Mouse (Mus musculus): ENCODE results near the gene Col25a1. TPM values are rescaled to one million over a fixed set of nuclear protein-coding genes. Genes with fewer than 3 reads are reported as not detected.

Col25a1 gene
- polyA plus RNA-seq, 1 experiment from 2014 or later, result 1.3 TPM

DNA sequence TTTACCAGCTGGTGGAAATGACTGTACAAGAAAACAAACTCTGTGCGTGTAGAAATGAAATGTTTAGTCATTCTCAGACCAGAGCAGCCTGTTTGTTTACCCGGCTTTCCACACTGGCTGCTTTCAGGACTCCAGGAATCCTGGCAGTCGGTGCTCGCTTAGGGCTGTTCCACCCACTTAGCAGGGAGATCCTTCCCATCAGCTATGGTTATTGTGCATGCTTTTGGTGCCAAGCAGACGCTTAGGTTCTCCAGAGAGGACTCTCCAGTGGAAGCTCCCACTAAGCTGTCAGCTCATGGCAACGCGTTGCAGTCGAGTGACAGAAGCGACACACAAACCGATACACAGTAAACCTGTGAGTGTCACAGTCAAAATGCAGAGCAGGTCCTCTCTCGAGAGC lies 2.7 kb upstream of the Col25a1 start:
- ATAC-seq (ENCODE audit: low read depth), result no peak

DNA sequence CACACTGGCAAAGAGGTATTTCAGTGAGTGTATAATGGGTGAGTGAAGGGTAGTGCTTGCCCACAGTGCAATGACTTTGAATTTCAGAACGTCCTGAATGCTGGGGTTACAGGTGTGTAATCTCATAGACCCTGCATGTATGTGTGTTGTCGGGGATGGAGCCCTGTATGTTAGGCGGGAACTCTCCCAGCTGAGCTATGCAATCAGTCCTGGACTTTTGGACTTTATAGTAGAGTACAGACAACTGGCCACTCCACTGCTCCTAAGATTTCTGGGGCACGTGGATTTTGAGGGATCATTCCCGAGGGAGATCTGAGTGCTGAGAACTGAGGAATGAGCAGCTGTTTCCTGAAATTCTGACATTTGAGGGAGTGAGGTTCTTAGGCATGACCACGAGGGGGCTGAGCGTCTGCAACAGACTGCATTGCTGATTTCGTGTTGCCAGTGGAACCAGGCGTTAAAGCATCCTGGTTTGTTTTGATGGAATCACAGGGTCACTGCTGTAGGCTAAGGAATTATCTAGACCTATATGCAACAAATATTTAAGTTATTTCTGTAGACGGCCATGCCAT lies 1.6 kb upstream of the Col25a1 start:
- no peak for ATAC-seq (ENCODE audit: low read depth)
- Histone ChIP-seq H3K9me3 (replicated peaks) (no peaks in the 10 kb centered on the region), H3K36me3 (no peaks in the 10 kb centered on the region), H3K4me1 (replicated peaks) (no peaks in the 10 kb centered on the region), H3K4me2 (no peak overlapping the region), H3K27me3 (no peaks in the 10 kb centered on the region), H3K27ac (no peak overlapping the region), H3K9ac (no peak overlapping the region), H3K4me3 (replicated peaks) (no peak overlapping the region)
- no peak for DNase-seq
- WGBS (ENCODE audit: insufficient replicate concordance), result 41% methylated on average over 10 of the region's 10 CpGs

More for the DNA sequence above, 2.7 kb upstream of the Col25a1 start:
- no peaks in the 10 kb centered on the region for H3K4me1 ChIP-seq (replicated peaks)
- no peaks in the 10 kb centered on the region for H3K9me3 ChIP-seq (replicated peaks)
- 74% methylated on average over 11 of the region's 11 CpGs for WGBS (ENCODE audit: insufficient replicate concordance)
- no peak overlapping the region for H3K4me2 ChIP-seq
- no peak for DNase-seq
- H3K4me3 ChIP-seq (replicated peaks), result no peak overlapping the region
- H3K36me3 ChIP-seq, result no peaks in the 10 kb centered on the region
- no peak overlapping the region for H3K27ac ChIP-seq
- no peaks in the 10 kb centered on the region for H3K27me3 ChIP-seq
- H3K9ac ChIP-seq, result no peak overlapping the region

DNA sequence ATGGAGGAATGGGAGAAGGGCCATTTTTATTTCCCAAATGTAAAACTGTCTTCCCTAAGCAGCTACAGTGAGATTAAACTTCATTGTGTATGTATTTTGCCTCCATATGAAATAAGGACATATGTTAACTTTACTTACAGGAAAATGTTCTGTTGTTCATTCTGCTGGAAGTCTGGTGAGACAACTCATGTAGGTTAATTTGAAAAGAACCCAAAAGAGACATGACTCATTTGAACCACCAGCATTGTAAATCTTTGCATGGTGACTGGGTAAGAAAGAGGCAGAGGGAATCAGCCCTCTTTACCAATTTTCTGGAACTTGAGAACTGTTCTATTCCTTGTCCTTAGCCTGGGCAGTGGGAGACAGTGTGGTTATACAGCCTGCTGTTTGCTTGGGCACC lies 5.9 kb downstream of the Col25a1 start:
- H3K36me3 ChIP-seq, result no peaks in the 10 kb centered on the region
- H3K9me3 ChIP-seq (replicated peaks), result no peaks in the 10 kb centered on the region
- H3K4me1 ChIP-seq (replicated peaks), result no peaks in the 10 kb centered on the region
- no peak overlapping the region for H3K27ac ChIP-seq
- H3K9ac ChIP-seq, result no peak overlapping the region
- H3K4me2 ChIP-seq, result no peak overlapping the region
- no peak overlapping the region for H3K4me3 ChIP-seq (replicated peaks)
- DNase-seq (no peak), ATAC-seq (ENCODE audit: low read depth) (no peak)
- no peaks in the 10 kb centered on the region for H3K27me3 ChIP-seq

DNA sequence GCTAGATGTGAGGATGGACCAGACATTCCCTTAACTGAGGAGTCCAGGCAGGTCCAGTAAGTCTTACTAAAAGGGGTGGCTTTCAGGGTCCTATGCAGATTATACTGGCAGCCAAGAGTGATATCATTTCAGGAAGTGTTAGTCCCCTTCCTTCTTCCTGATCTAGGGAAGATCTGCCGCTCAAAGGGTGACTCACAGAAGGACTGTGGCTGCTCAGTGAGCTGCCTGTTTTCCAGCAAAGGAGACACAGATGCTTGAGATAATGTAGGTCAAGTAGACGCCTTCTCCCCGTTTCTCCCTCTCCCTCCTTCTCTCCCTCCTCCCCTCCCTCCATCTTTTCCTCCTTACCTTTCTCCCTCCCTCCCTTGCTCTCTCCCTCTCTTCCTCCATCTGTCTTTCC lies 6.3 kb downstream of the Col25a1 start:
- Histone ChIP-seq H3K9me3 (replicated peaks) (no peaks in the 10 kb centered on the region), H3K4me3 (replicated peaks) (no peak overlapping the region), H3K4me1 (replicated peaks) (no peaks in the 10 kb centered on the region), H3K27me3 (no peaks in the 10 kb centered on the region), H3K4me2 (no peak overlapping the region), H3K27ac (no peak overlapping the region), H3K36me3 (no peaks in the 10 kb centered on the region), H3K9ac (no peak overlapping the region)
- no peak for DNase-seq
- WGBS (ENCODE audit: insufficient replicate concordance), result 11% methylated on average over 3 of the region's 3 CpGs
- ATAC-seq (ENCODE audit: low read depth), result no peak

DNA sequence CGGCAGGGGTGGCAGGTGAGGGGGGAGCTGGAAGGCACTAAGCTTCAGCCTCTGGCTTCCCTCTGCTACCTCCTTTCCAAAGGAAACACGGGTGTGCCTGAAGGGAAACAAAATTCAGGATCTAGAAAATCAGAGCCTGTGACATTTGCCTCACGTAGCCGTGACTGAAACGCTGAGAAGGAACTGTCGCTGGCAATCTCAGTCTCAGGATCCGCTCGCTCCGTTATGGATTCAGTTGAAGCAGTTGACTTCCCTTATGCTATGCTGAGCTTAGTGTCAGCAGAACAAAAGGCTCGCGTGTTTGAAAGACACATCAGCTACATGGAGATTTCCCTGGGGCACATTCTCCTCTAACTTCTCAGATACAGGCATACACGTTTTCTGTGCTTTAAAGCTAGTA lies 14.6 kb downstream of the Col25a1 start:
- H3K9ac ChIP-seq, result no peak overlapping the region
- H3K9me3 ChIP-seq (replicated peaks), result no peaks in the 10 kb centered on the region
- no peak overlapping the region for H3K4me3 ChIP-seq (replicated peaks)
- H3K4me2 ChIP-seq, result no peak overlapping the region
- no peak for ATAC-seq (ENCODE audit: low read depth)
- H3K27ac ChIP-seq, result no peak overlapping the region
- no peaks in the 10 kb centered on the region for H3K4me1 ChIP-seq (replicated peaks)
- no peaks in the 10 kb centered on the region for H3K36me3 ChIP-seq
- no peak for DNase-seq
- H3K27me3 ChIP-seq, result no peaks in the 10 kb centered on the region
- 68% methylated on average over 12 of the region's 12 CpGs for WGBS (ENCODE audit: insufficient replicate concordance)

DNA sequence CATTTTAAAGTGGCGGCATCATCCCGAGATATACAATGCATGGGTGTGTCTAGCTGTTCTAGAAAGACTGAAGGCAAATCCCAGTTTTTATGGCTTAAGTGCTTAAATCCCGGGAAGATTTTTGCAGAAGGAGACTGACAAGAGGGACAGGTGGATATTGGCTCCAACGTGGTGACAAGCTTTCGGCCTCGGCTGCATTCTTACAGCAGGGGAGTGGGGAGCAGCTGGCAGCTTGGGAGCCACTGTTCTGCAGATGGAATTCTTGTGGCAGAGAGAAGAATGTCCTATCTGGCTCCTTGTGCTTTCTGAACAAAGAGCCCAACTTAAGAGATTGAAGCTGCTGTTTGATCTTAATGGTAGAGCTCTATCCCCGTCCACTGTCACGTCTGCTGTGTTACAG lies 16.5 kb downstream of the Col25a1 start:
- no peak overlapping the region for H3K4me2 ChIP-seq
- H3K9ac ChIP-seq, result no peak overlapping the region

DNA sequence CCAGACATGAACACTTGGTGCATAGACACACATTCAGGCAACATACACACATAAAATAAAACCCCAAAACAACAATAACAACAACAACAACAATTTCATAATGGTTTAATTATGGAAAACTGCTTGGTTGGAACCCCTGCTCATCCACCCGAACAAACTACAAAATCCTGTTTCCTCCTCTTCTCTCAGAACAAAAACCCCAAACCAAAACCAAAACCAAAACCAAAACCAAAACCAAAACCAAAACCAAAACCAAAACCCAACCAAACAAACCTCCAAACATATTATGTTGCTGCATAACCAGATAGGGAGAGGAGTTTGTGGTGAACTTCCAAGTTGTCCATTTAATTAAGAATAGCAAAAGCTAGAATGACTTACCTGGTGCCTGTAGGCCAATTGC lies 17.9 kb downstream of the Col25a1 start:
- H3K4me2 ChIP-seq, result no peak overlapping the region
- whole genome bisulfite sequencing (ENCODE audit: insufficient replicate concordance), result 34% methylated on average over 1 of the region's 1 CpGs
- no peaks in the 10 kb centered on the region for H3K27me3 ChIP-seq
- H3K9ac ChIP-seq, result no peak overlapping the region
- no peaks in the 10 kb centered on the region for H3K36me3 ChIP-seq
- no peaks in the 10 kb centered on the region for H3K9me3 ChIP-seq (replicated peaks)
- no peak overlapping the region for H3K4me3 ChIP-seq (replicated peaks)
- DNase-seq (no peak), ATAC-seq (ENCODE audit: low read depth) (no peak)
- H3K27ac ChIP-seq, result no peak overlapping the region
- H3K4me1 ChIP-seq (replicated peaks), result no peaks in the 10 kb centered on the region

More for the DNA sequence above, 16.5 kb downstream of the Col25a1 start:
- ATAC-seq (ENCODE audit: low read depth) (no peak), DNase-seq (no peak)
- no peaks in the 10 kb centered on the region for H3K36me3 ChIP-seq
- WGBS (ENCODE audit: insufficient replicate concordance), result 66% methylated on average over 8 of the region's 8 CpGs
- no peak overlapping the region for H3K4me3 ChIP-seq (replicated peaks)
- H3K4me1 ChIP-seq (replicated peaks), result no peaks in the 10 kb centered on the region
- H3K27me3 ChIP-seq, result no peaks in the 10 kb centered on the region
- H3K27ac ChIP-seq, result no peak overlapping the region
- H3K9me3 ChIP-seq (replicated peaks), result no peaks in the 10 kb centered on the region

DNA sequence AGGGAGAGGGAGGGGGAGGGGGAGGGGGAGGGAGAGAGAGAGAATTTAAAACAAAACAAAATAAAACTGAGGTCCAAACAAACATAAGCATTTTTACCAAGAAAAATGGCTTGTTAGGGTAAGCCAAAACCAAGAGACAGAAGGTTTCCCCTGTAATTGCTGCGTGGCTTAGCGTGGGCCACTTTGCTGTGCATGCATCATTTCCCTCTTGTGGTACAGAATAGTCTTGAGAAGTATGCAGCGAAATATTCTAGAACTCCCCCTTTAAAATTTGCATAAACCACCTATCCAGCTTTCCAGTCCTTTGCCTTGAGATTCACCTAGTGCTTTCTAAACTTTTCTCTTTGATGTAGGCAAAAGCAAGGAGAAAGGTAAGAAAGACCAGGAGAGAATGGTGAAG lies 21.8 kb downstream of the Col25a1 start:
- Histone ChIP-seq H3K9ac (no peak overlapping the region), H3K4me1 (replicated peaks) (no peaks in the 10 kb centered on the region), H3K9me3 (replicated peaks) (no peaks in the 10 kb centered on the region), H3K27me3 (no peaks in the 10 kb centered on the region), H3K4me2 (no peak overlapping the region), H3K4me3 (replicated peaks) (no peak overlapping the region), H3K27ac (no peak overlapping the region), H3K36me3 (no peaks in the 10 kb centered on the region)
- DNase-seq (no peak), ATAC-seq (ENCODE audit: low read depth) (no peak)
- 56% methylated on average over 3 of the region's 3 CpGs for WGBS (ENCODE audit: insufficient replicate concordance)

DNA sequence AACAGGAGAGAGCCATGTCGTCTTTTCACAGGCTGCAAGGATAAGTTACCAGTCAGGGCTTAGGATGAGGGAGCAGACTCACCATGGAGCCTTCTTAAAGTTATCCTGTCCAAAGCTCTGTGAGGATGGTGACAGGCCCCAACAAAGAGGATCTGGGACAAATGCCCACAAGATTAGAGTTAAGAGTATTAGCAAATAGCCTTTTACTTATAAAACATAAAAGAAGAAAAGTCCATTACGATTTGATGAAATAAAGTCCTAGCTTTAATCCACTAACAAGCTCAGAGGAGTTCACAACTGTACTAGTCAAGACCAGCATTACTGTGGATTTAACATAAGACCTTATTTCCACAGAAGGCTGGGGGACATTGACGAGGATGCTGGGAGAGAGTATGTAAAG lies 26.2 kb downstream of the Col25a1 start:
- Histone ChIP-seq H3K27ac (no peak overlapping the region), H3K9ac (no peak overlapping the region), H3K4me1 (replicated peaks) (no peaks in the 10 kb centered on the region), H3K27me3 (no peaks in the 10 kb centered on the region), H3K36me3 (no peaks in the 10 kb centered on the region), H3K4me2 (no peak overlapping the region), H3K4me3 (replicated peaks) (no peak overlapping the region), H3K9me3 (replicated peaks) (no peaks in the 10 kb centered on the region)
- ATAC-seq (ENCODE audit: low read depth) (no peak), DNase-seq (no peak)
- 55% methylated on average over 3 of the region's 3 CpGs for WGBS (ENCODE audit: insufficient replicate concordance)

DNA sequence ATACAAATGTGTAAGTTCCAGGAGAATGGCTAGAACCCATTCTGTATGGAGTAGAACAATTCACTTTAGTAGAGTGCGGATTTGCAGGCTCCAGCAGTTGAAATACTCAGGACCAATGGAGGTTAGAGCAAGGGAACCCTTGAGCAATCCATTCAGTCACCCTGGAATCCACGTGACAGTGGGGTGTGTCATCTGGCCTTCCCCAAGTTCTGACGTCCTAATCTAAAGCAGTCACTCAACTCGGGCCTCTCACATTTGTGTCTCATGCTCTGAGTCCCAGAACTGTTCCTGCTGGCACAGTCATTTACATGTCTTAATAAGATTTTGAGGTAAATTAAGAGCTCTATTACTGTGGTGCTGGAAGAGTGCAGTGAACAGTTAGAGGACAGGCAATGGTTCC lies 28.6 kb downstream of the Col25a1 start:
- Histone ChIP-seq H3K27me3 (no peaks in the 10 kb centered on the region), H3K9me3 (replicated peaks) (no peaks in the 10 kb centered on the region), H3K36me3 (no peaks in the 10 kb centered on the region), H3K4me2 (no peak overlapping the region), H3K4me1 (replicated peaks) (no peaks in the 10 kb centered on the region), H3K4me3 (replicated peaks) (no peak overlapping the region), H3K27ac (no peak overlapping the region), H3K9ac (no peak overlapping the region)
- ATAC-seq (ENCODE audit: low read depth) (no peak), DNase-seq (no peak)
- 44% methylated on average over 4 of the region's 4 CpGs for WGBS (ENCODE audit: insufficient replicate concordance)

DNA sequence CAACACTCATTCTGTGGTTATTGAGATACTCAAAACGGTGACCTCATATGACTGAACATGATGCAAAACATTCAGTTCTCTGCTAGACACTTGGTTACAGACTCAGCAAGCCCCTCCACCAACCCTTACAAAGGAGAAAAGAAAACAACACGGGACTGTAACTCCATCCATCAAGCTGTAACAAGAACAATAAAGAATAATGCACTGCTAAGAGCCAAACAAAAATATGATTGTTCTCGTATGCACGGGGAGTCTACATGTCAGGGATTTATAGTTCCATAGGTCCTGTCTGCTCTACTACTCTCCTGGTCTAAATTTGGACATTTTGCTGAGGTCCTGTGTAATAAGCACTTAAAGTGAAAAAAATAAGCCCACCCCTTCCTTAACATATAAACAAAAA lies 29.6 kb downstream of the Col25a1 start:
- Histone ChIP-seq H3K4me3 (replicated peaks) (no peak overlapping the region), H3K4me1 (replicated peaks) (no peaks in the 10 kb centered on the region), H3K27ac (no peak overlapping the region), H3K9me3 (replicated peaks) (no peaks in the 10 kb centered on the region), H3K27me3 (no peaks in the 10 kb centered on the region), H3K4me2 (no peak overlapping the region), H3K9ac (no peak overlapping the region), H3K36me3 (no peaks in the 10 kb centered on the region)
- DNase-seq (no peak), ATAC-seq (ENCODE audit: low read depth) (no peak)
- 64% methylated on average over 4 of the region's 4 CpGs for WGBS (ENCODE audit: insufficient replicate concordance)

DNA sequence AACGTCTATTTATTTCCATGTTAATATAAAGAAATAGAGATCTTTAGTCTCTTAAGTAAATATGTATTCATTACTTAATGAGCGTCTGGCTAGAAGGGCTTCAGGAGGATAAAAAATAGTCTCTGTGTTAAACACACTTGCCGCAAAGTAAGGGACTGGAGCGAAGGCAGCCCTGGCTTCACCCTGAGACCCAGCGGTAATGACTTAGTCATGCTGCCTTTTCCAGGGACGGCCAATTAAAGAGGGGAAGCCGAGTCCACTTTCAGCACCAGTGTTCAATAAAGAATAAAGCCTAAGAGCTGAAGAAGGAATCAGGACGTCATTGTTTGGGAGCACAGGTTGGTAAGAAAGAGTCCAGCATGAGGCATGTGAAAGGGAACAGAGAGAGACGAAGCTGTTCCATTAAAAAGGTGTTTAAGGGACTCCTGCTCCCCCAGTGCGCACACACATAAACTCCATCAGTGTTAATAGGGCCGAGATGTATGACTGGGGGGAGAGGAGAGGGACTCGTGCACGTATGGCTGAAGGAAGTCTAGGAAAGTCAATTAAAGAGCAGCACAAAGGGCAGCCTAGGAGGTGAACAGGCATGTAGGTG lies 30.1 kb downstream of the Col25a1 start:
- Histone ChIP-seq H3K4me1 (replicated peaks) (no peaks in the 10 kb centered on the region), H3K36me3 (no peaks in the 10 kb centered on the region), H3K27ac (no peak overlapping the region), H3K9ac (no peak overlapping the region), H3K4me3 (replicated peaks) (no peak overlapping the region), H3K27me3 (no peaks in the 10 kb centered on the region), H3K9me3 (replicated peaks) (no peaks in the 10 kb centered on the region), H3K4me2 (no peak overlapping the region)
- ATAC-seq (ENCODE audit: low read depth) (no peak), DNase-seq (no peak)
- 66% methylated on average over 13 of the region's 13 CpGs for whole genome bisulfite sequencing (ENCODE audit: insufficient replicate concordance)

Measured in liver, embryonic 13.5 days (tissue).